9 mouse cellular contexts compared by ENCODE assay signal in genomic region chr15:27325847-27326548, GRCm38 (mm10).
DNase-seq lines count a peak whose midpoint lies in the region; ATAC-seq and TF ChIP-seq lines count a peak whose summit lies in the region.
"Had no signal": no experiment of that assay in that cellular context is flagged by ENCODE, and none has a peak within 500 bp of the region (broad histone marks: within the 10 kb centered on the region; RNA-seq: fewer than 3 reads in every experiment).

No protein-coding gene starts in this region.

- 31% methylated on average over 15 of the region's 15 CpGs for WGBS in bone marrow, adult 2 months
- 21% methylated on average over 15 of the region's 15 CpGs for whole genome bisulfite sequencing in embryonic facial prominence, embryonic 15.5 days
- WGBS in heart, embryonic 10.5 days = 30% methylated on average over 15 of the region's 15 CpGs
- 30% methylated on average over 15 of the region's 15 CpGs for WGBS in kidney, embryonic 16.5 days
- WGBS in liver, adult 2 months = 20% methylated on average over 15 of the region's 15 CpGs
- 27% methylated on average over 15 of the region's 15 CpGs for WGBS in stomach, embryonic 15.5 days

- H3K4me3 ChIP-seq in bone marrow, adult 2 months (replicated peaks; ENCODE audit: control insufficient read depth, low read depth, low read length) = no peak overlapping the region
- no peak overlapping the region for H3K4me3 ChIP-seq in embryonic facial prominence, embryonic 15.5 days (replicated peaks)
- H3K4me3 ChIP-seq in heart, embryonic 10.5 days = no peak overlapping the region
- no peak overlapping the region for H3K4me3 ChIP-seq in kidney, embryonic 16.5 days (ENCODE audit: low read length)
- H3K4me3 ChIP-seq in liver, adult 2 months (ENCODE audit: insufficient read depth, low read depth, low read length) = no peak overlapping the region
- H3K4me3 ChIP-seq in stomach, embryonic 15.5 days (replicated peaks) = no peak overlapping the region
- H3K4me3 ChIP-seq: erythroblast, embryonic 14.5 days had no signal

- H3K4me1 ChIP-seq in bone marrow, adult 2 months (ENCODE audit: control insufficient read depth, insufficient read depth, low read length) = no peaks in the 10 kb centered on the region
- no peaks in the 10 kb centered on the region for H3K4me1 ChIP-seq in embryonic facial prominence, embryonic 15.5 days
- no peaks in the 10 kb centered on the region for H3K4me1 ChIP-seq in heart, embryonic 10.5 days
- H3K4me1 ChIP-seq in kidney, embryonic 16.5 days (ENCODE audit: insufficient read depth, low read length) = no peaks in the 10 kb centered on the region
- no peaks in the 10 kb centered on the region for H3K4me1 ChIP-seq in liver, adult 2 months (ENCODE audit: control insufficient read depth, insufficient read depth, low read length)
- H3K4me1 ChIP-seq in stomach, embryonic 15.5 days = no peaks in the 10 kb centered on the region

- peak; percentile 62 for DNase-seq in CD4-positive helper T cell, adult 2 months (ENCODE audit: low read depth, low spot score)
- DNase-seq in heart, embryonic 10.5 days (ENCODE audit: low spot score) = peak; percentile 80
- DNase-seq in liver, adult 2 months (ENCODE audit: extremely low read depth, low read depth, low spot score) = peak; percentile 66
- DNase-seq in naive thymus-derived CD4-positive, alpha-beta T cell, adult 2 months (ENCODE audit: low read depth) = peak; percentile 78

- H3K27me3 ChIP-seq in embryonic facial prominence, embryonic 15.5 days = no peaks in the 10 kb centered on the region
- H3K27me3 ChIP-seq in heart, embryonic 10.5 days (ENCODE audit: insufficient read depth, poor library complexity, severe bottlenecking) = no peaks in the 10 kb centered on the region
- no peaks in the 10 kb centered on the region for H3K27me3 ChIP-seq in kidney, embryonic 16.5 days (ENCODE audit: insufficient read depth, low read length)
- H3K27me3 ChIP-seq in liver, adult 2 months (ENCODE audit: control insufficient read depth, insufficient read depth, low read length) = no peaks in the 10 kb centered on the region
- H3K27me3 ChIP-seq in stomach, embryonic 15.5 days (replicated peaks) = no peaks in the 10 kb centered on the region

- peak; percentile 11; the same call in 1 of the 2 replicates for ATAC-seq in embryonic facial prominence, embryonic 15.5 days (ENCODE audit: insufficient number of reproducible peaks, low FRiP score, low TSS enrichment, low read depth)
- ATAC-seq in kidney, embryonic 16.5 days (ENCODE audit: low FRiP score, low TSS enrichment) = peak; percentile 82; the same call in 1 of the 2 replicates
- ATAC-seq in stomach, embryonic 15.5 days (ENCODE audit: insufficient read depth, low FRiP score, low read depth) = peak; percentile 65

- no peaks in the 10 kb centered on the region for H3K36me3 ChIP-seq in embryonic facial prominence, embryonic 15.5 days
- H3K36me3 ChIP-seq in heart, embryonic 10.5 days = no peaks in the 10 kb centered on the region
- H3K36me3 ChIP-seq in kidney, embryonic 16.5 days (ENCODE audit: insufficient read depth, low read length) = no peaks in the 10 kb centered on the region
- H3K36me3 ChIP-seq in liver, adult 2 months (ENCODE audit: control insufficient read depth, insufficient read depth, low read length) = no peaks in the 10 kb centered on the region
- no peaks in the 10 kb centered on the region for H3K36me3 ChIP-seq in stomach, embryonic 15.5 days

- no peaks in the 10 kb centered on the region for H3K9me3 ChIP-seq in embryonic facial prominence, embryonic 15.5 days (replicated peaks)
- H3K9me3 ChIP-seq in heart, embryonic 10.5 days = no peaks in the 10 kb centered on the region
- no peaks in the 10 kb centered on the region for H3K9me3 ChIP-seq in kidney, embryonic 16.5 days (ENCODE audit: low read length)
- H3K9me3 ChIP-seq in stomach, embryonic 15.5 days = no peaks in the 10 kb centered on the region

- no peak overlapping the region for H3K27ac ChIP-seq in bone marrow, adult 2 months (ENCODE audit: control insufficient read depth, insufficient read depth, low read depth, low read length, poor library complexity)
- no peak overlapping the region for H3K27ac ChIP-seq in embryonic facial prominence, embryonic 15.5 days (replicated peaks)
- no peak overlapping the region for H3K27ac ChIP-seq in heart, embryonic 10.5 days
- H3K27ac ChIP-seq in kidney, embryonic 16.5 days (ENCODE audit: low read length) = no peak overlapping the region
- no peak overlapping the region for H3K27ac ChIP-seq in liver, adult 2 months (replicated peaks; ENCODE audit: insufficient read depth, low read depth, low read length)
- H3K27ac ChIP-seq in stomach, embryonic 15.5 days = no peak overlapping the region

- no peaks in the 10 kb centered on the region for H3K79me2 ChIP-seq in liver, adult 2 months (ENCODE audit: control insufficient read depth, insufficient read depth, low read length)

- no peak for TF ChIP-seq POLR2A in bone marrow, adult 2 months (IDR thresholded peaks at IDR 0.05; ENCODE audit: borderline replicate concordance, control insufficient read depth, low read depth, low read length)
- no peak for TF ChIP-seq POLR2A in liver, adult 2 months (IDR thresholded peaks at IDR 0.05; ENCODE audit: extremely low read depth, insufficient read depth, low read length)

- no peak overlapping the region for H3K9ac ChIP-seq in embryonic facial prominence, embryonic 15.5 days
- no peak overlapping the region for H3K9ac ChIP-seq in kidney, embryonic 16.5 days (replicated peaks; ENCODE audit: low read length)
- H3K9ac ChIP-seq in liver, adult 2 months (ENCODE audit: low read depth, low read length) = no peak overlapping the region
- no peak overlapping the region for H3K9ac ChIP-seq in stomach, embryonic 15.5 days

- peak; percentile 66 for TF ChIP-seq CTCF in bone marrow, adult 2 months (IDR thresholded peaks at IDR 0.05; ENCODE audit: control insufficient read depth, insufficient read depth, low read length)
- TF ChIP-seq CTCF in liver, adult 2 months (IDR thresholded peaks at IDR 0.05; ENCODE audit: low read depth, low read length) = peak; percentile 80

- H3K4me2 ChIP-seq in embryonic facial prominence, embryonic 15.5 days (replicated peaks) = no peak overlapping the region
- no peak overlapping the region for H3K4me2 ChIP-seq in kidney, embryonic 16.5 days (replicated peaks; ENCODE audit: low read depth, low read length)
- H3K4me2 ChIP-seq in stomach, embryonic 15.5 days = no peak overlapping the region

Comparison
In these comparisons a context has a peak if more than half of its experiments do, and no peak if none do; other contexts are left out.
1. ATAC-seq: peak in every context shown above with its lines; median percentile 82 in kidney, embryonic 16.5 days; 65 in stomach, embryonic 15.5 days; 11 in embryonic facial prominence, embryonic 15.5 days.